Mouse (Mus musculus) forebrain, embryonic 14.5 days (tissue): ENCODE measurements at regions not wholly inside any gene's neighbourhood (a gene's known extent, or its start where the extent isn't known, plus 50 kb on each side); places are given as distances from the start of the nearest gene placed in this dataset.
A peak's percentile ranks its signal among the peaks of the same experiment; 100 is the strongest.

Source experiments
- ATAC-seq: fragments of 200-750 bp; cut with Nextera tagmentation; 2 replicates; pipeline ENCODE4 v1.8.0; 2017; ENCODE audit warnings: mild to moderate bottlenecking, moderate library complexity
- DNase-seq: peaks from one replicate; pipeline ENCODE4 v3.0.0-alpha.2; 2015; ENCODE audit warnings: low spot score
- H3K27ac ChIP-seq: fragments of 300-500 bp; sonication (generic); 2 replicates; pipeline ENCODE4 v1.5.1; 2014; ENCODE audit warnings: low read depth, mild to moderate bottlenecking, control low read depth, low read length, moderate library complexity
- H3K27me3 ChIP-seq: fragments of 300-500 bp; sonication (generic); replicated peaks from 2 replicates; pipeline ENCODE4 v1.6.1; 2014; ENCODE audit warnings: low read length, control low read depth, mixed read lengths; ENCODE audit not compliant: control insufficient read depth, insufficient read depth
- H3K36me3 ChIP-seq: fragments of 300-500 bp; sonication (generic); 2 replicates; pipeline ENCODE4 v1.6.1; 2014; ENCODE audit warnings: low read length, control low read depth; ENCODE audit not compliant: control insufficient read depth, insufficient read depth
- H3K4me1 ChIP-seq: fragments of 300-500 bp; sonication (generic); 2 replicates; pipeline ENCODE4 v1.6.1; 2014; ENCODE audit warnings: antibody characterized with exemption, low read length, control low read depth; ENCODE audit not compliant: control insufficient read depth, insufficient read depth
- H3K4me2 ChIP-seq: fragments of 300-500 bp; sonication (generic); 2 replicates; pipeline ENCODE4 v1.6.1; 2014; ENCODE audit warnings: mild to moderate bottlenecking, control low read depth, low read length
- H3K4me3 ChIP-seq: fragments of 300-500 bp; sonication (generic); 2 replicates; pipeline ENCODE4 v1.5.1; 2014; ENCODE audit warnings: low read depth, low read length, control low read depth
- H3K9ac ChIP-seq: fragments of 300-500 bp; sonication (generic); 2 replicates; pipeline ENCODE4 v1.6.1; 2014; ENCODE audit warnings: mild to moderate bottlenecking, low read length, control low read depth, moderate library complexity
- H3K9me3 ChIP-seq: fragments of 300-500 bp; sonication (generic); replicated peaks from 2 replicates; pipeline ENCODE4 v1.6.1; 2016; ENCODE audit warnings: low read length, control low read depth, mixed read lengths; ENCODE audit not compliant: control insufficient read depth
- WGBS: fragments of 180-500 bp; shearing (Covaris S2); extraction: QIAGEN DNeasy Blood & Tissue Kit; methylation state at CpG from one replicate; pipeline ENCODE4 v1.1.7; 2014; 5-methylcytosine and 5-hydroxymethylcytosine counted together

GRCm38 (mm10) chr10:8136662-8137061 is 180.6 kb upstream of the Tab2 start:
- H3K36me3 ChIP-seq = no peaks in the 10 kb centered on the region
- no peak overlapping the region for H3K27ac ChIP-seq
- DNase-seq (no peak), ATAC-seq (no peak)
- no peak overlapping the region for H3K4me3 ChIP-seq
- H3K4me2 ChIP-seq = no peak overlapping the region
- H3K27me3 ChIP-seq = no peaks in the 10 kb centered on the region
- H3K4me1 ChIP-seq = no peaks in the 10 kb centered on the region; the same call in 1 of the 2 replicates
- no peaks in the 10 kb centered on the region for H3K9me3 ChIP-seq
- H3K9ac ChIP-seq = no peak overlapping the region
- 79% methylated on average over 3 of the region's 3 CpGs for WGBS

DNA sequence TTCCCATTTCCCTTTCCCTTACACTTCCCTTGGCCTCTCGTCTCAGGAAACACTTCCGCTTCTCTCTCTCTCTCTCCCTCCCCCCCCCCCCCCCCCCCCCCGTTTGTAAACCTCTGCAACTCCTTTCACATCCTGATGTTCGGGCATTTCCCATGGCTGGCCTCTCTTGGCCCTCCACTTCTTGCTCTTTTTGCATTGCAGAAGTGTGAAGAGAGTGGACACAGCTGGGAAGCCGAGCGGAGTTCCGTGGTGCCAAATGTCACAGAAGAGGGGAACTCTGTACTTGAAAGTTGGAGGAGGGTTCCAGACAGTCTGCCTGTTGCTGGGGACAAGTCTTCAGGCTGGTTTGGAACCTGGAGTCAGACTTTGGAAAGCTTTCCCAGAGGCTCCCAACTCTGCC is 179.2 kb upstream of the Tab2 start:
- H3K27ac ChIP-seq = no peak overlapping the region
- no peaks in the 10 kb centered on the region for H3K9me3 ChIP-seq
- H3K27me3 ChIP-seq = no peaks in the 10 kb centered on the region
- H3K9ac ChIP-seq = no peak overlapping the region
- no peak overlapping the region for H3K4me2 ChIP-seq
- H3K36me3 ChIP-seq = no peaks in the 10 kb centered on the region
- no peak for DNase-seq
- no peak overlapping the region for H3K4me3 ChIP-seq
- ATAC-seq = no peak
- WGBS = 82% methylated on average over 5 of the region's 7 CpGs
- H3K4me1 ChIP-seq = no peaks in the 10 kb centered on the region; the same call in 1 of the 2 replicates

GRCm38 (mm10) chr10:8134398-8134797 is 178.4 kb upstream of the Tab2 start:
- no peak overlapping the region for H3K9ac ChIP-seq
- no peak overlapping the region for H3K4me3 ChIP-seq
- DNase-seq (no peak), ATAC-seq (no peak)
- no peaks in the 10 kb centered on the region for H3K27me3 ChIP-seq
- H3K9me3 ChIP-seq = no peaks in the 10 kb centered on the region
- no peak overlapping the region for H3K4me2 ChIP-seq
- no peak overlapping the region for H3K27ac ChIP-seq
- 94% methylated on average over 1 of the region's 1 CpGs for WGBS
- H3K36me3 ChIP-seq = no peaks in the 10 kb centered on the region
- H3K4me1 ChIP-seq = no peaks in the 10 kb centered on the region; the same call in 1 of the 2 replicates

- H3K27me3 ChIP-seq = no peaks in the 10 kb centered on the region
- peak overlapping the region; percentile 35; the same call in 1 of the 2 replicates for H3K4me2 ChIP-seq
- H3K9ac ChIP-seq = no peak overlapping the region
- ATAC-seq (peak; percentile 78; the same call in 1 of the 2 replicates), DNase-seq (peak; percentile 56)
- no peaks in the 10 kb centered on the region for H3K36me3 ChIP-seq
- H3K4me1 ChIP-seq = no peaks in the 10 kb centered on the region; the same call in 1 of the 2 replicates
- H3K27ac ChIP-seq = no peak overlapping the region
- H3K9me3 ChIP-seq = no peaks in the 10 kb centered on the region
- 5% methylated on average over 13 of the region's 13 CpGs for WGBS
- no peak overlapping the region for H3K4me3 ChIP-seq
Measured at GRCm38 (mm10) chr10:8133451-8133952, 177.5 kb upstream of the Tab2 start.

DNA sequence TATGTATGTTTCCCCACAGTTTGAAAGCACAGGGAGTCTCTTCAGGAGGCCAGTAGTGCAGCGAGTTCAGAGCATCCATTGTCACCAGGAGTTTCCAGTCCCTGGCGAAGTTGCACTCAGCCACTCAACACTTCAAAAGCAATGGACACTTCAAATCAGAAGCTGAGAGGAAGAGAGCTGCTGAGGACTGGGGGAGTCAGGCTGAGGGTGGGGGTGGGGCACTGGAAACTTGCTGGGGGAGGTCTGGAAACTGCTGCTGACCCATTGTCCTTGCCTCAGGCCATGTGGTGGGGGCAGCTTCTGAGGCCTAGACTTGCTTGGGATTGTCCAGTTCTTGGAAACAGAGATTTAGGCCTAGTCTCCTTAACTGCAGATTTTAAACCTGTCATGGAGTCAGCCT is 176.8 kb upstream of the Tab2 start:
- no peaks in the 10 kb centered on the region for H3K36me3 ChIP-seq
- no peak overlapping the region for H3K4me2 ChIP-seq
- no peak overlapping the region for H3K9ac ChIP-seq
- no peak for DNase-seq
- no peaks in the 10 kb centered on the region for H3K9me3 ChIP-seq
- WGBS = 39% methylated on average over 2 of the region's 2 CpGs
- no peaks in the 10 kb centered on the region for H3K27me3 ChIP-seq
- no peaks in the 10 kb centered on the region; the same call in 1 of the 2 replicates for H3K4me1 ChIP-seq
- no peak overlapping the region for H3K27ac ChIP-seq
- H3K4me3 ChIP-seq = no peak overlapping the region
- ATAC-seq = no peak

- ATAC-seq (0 out of 2 replicates have a peak, but pooled peaks have one; percentile 21), DNase-seq (no peak)
- Histone ChIP-seq H3K9me3 (no peaks in the 10 kb centered on the region), H3K9ac (no peak overlapping the region), H3K4me3 (no peak overlapping the region), H3K4me2 (no peak overlapping the region), H3K27me3 (no peaks in the 10 kb centered on the region), H3K27ac (no peak overlapping the region), H3K36me3 (no peaks in the 10 kb centered on the region), H3K4me1 (no peaks in the 10 kb centered on the region; the same call in 1 of the 2 replicates)
- 66% methylated on average over 18 of the region's 18 CpGs for WGBS
Measured at GRCm38 (mm10) chr10:8130472-8131241, 174.6 kb upstream of the Tab2 start.

DNA sequence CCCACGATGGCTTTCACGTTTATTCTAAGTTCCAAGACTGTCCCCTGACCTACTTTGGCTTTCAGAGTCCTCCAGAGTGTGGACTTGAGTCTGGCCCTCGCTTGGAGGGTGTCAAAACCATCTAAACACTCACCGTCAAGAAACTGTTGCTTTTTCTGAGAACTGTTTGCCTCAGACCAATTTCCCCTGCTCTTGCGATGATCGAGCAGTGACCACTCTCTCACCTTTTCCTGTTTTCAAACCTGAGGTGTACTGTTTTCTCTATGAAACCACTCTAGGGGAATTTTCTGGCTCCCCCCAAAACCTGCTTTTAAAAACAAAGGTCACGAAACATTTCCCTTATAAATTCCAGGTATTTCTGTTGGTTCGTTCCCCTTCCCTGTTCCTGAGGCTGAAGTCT is 174.0 kb upstream of the Tab2 start:
- no peaks in the 10 kb centered on the region for H3K27me3 ChIP-seq
- no peaks in the 10 kb centered on the region; the same call in 1 of the 2 replicates for H3K4me1 ChIP-seq
- H3K27ac ChIP-seq = no peak overlapping the region
- no peak overlapping the region for H3K9ac ChIP-seq
- H3K4me2 ChIP-seq = no peak overlapping the region
- WGBS = 80% methylated on average over 8 of the region's 8 CpGs
- no peaks in the 10 kb centered on the region for H3K36me3 ChIP-seq
- no peak overlapping the region for H3K4me3 ChIP-seq
- ATAC-seq (no peak), DNase-seq (no peak)
- H3K9me3 ChIP-seq = no peaks in the 10 kb centered on the region

DNA sequence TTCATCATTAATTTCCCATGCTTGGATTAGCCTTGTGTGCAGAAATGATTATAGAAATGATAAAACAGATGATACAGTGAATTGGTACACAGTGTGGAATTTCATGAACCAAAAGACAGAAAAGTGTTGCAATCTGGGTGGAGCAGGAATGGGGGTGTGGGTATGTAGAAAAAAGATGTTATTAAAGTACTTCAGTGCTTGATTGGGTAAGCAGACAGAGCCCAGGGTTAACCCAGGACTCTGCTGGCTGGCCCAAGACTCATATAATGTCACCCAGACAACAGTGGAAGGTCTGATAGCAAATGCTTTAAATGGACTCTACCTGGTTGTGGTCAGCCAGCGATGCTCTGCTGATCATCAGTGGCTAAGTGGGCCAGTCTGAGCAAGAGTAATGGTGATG is 168.1 kb upstream of the Tab2 start:
- DNase-seq (no peak), ATAC-seq (no peak)
- no peaks in the 10 kb centered on the region for H3K9me3 ChIP-seq
- no peak overlapping the region for H3K4me3 ChIP-seq
- H3K4me1 ChIP-seq = no peaks in the 10 kb centered on the region
- WGBS = 94% methylated on average over 1 of the region's 1 CpGs
- no peaks in the 10 kb centered on the region for H3K27me3 ChIP-seq
- H3K27ac ChIP-seq = no peak overlapping the region
- H3K4me2 ChIP-seq = no peak overlapping the region
- H3K36me3 ChIP-seq = no peaks in the 10 kb centered on the region
- H3K9ac ChIP-seq = no peak overlapping the region

DNA sequence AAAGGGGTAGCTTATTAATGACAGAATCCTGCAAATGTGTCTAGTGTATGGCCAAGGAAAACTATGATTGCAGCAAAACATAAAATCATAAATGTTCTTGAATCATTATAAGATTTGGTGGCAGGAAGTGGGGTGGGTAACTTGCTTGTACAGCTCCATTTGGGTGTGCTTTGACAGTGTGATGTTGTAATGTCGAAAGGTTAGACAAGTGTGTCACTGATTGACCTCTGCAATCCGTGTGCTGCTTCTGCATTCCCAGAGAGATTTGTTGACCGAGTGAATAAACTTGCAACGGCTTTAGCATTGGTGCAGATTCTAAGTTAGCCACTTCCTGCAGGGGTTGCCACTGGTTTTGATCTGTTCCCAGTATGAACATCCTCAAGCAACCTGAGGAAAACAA is 165.9 kb upstream of the Tab2 start:
- ATAC-seq (no peak), DNase-seq (no peak)
- WGBS = 88% methylated on average over 4 of the region's 4 CpGs
- Histone ChIP-seq H3K4me3 (no peak overlapping the region), H3K9me3 (no peaks in the 10 kb centered on the region), H3K4me1 (no peaks in the 10 kb centered on the region), H3K27me3 (no peaks in the 10 kb centered on the region), H3K27ac (no peak overlapping the region), H3K9ac (no peak overlapping the region), H3K36me3 (no peaks in the 10 kb centered on the region), H3K4me2 (no peak overlapping the region)
